Mouse (Mus musculus) megakaryocyte-erythroid progenitor cell, adult 5-6 weeks (primary cell): ENCODE data around the gene Aox3. TPM values are rescaled to one million over a fixed set of nuclear protein-coding genes. Genes with fewer than 3 reads are reported as not detected.

ENCODE experiments used
- ATAC-seq: replicated peaks from 2 replicates; pipeline ENCODE4 v1.8.0; 2016; ENCODE audit warnings: mild to moderate bottlenecking, inconsistent platforms; ENCODE audit not compliant: severe bottlenecking, poor library complexity, low FRiP score, low TSS enrichment
- total RNA-seq, 2 experiments: library from RNA; stranded (forward) in 1 of 2; stranded (reverse) in 1 of 2; fragments of 200-1000, 215-1000 nt in 1 of 2; fragments of >200 nt in 1 of 2; fragmentation: Nextera tagmentation in 1 of 2; gene quantifications; 2 replicates each; pipeline ENCODE4 v1.2.3; 2014 to 2017

Gene Aox3
- total RNA-seq, 2 experiments from 2014 or later = not detected

DNA sequence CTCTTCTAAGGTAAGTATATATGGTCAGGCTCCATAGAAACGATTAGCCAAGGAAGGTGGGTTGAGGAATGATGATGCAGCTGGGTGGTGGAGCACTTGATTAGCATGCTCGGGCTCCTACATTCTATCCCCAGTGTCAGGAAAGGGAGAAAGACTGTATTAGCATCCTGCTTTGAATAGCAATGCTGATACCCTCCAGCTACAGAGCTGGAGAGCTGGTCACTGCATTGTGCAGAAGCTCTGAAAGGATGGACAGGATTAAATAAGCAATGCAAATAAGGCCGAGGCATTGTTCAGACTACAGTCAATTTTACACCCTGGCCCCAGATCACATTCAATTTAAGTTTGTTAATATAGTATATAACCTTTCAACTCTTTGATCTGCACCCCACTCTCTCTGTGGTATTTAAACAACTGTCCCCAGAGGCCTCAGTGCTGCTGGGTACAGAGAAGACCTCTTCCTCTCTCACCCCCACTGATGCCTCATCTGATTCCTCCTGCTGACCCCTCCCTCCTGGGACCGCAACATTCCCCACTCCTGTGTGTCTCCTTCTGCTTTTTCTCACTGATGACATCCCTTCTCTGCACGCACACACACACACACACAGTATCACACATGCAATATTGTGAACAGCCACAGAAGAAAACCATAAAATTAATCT is 75.7 kb downstream of the Aox3 start:
- no peak for ATAC-seq

DNA sequence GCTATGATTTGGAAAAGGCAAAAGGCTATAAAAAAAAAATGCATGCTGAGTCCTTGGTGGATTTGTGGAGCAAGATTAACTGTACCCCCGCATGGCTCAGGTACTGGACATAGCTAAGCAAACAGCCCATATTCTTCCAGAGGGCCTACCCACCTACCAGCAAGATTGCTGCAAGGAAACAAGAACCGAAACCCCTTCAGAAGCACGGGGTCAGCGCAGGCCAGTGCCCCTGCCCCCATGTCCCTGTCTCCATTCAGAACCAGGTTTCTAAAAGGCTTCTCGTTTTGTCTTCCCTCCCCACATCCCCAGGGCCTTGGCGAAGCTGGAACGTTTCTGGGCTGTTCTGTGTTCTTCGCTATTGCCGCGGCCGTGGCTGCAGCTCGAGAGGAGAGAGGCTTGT is 81.4 kb downstream of the Aox3 start:
- ATAC-seq = no peak

DNA sequence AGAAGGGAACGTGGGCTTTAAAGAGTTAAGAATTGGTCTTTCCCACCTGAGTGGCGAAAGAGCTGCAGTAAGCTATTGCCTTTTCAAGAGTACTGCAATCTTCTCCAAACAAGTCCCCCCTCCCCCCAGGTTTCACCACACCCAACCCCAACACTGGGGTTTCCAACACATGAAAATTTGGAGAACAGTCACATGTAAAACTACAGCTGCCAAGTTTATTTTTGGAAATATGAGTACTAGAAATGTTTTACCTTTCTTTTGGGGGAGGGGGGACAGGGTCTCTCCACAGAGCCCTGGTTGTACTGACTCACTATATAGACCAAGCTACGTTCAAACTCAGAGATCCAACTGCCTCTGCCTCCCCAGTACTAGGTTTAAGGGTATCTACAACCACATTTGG is 82.1 kb downstream of the Aox3 start:
- no peak for ATAC-seq

- peak; percentile 91 for ATAC-seq
Measured at GRCm38 (mm10) chr1:58195541-58195940, 82.6 kb downstream of the Aox3 start.

DNA sequence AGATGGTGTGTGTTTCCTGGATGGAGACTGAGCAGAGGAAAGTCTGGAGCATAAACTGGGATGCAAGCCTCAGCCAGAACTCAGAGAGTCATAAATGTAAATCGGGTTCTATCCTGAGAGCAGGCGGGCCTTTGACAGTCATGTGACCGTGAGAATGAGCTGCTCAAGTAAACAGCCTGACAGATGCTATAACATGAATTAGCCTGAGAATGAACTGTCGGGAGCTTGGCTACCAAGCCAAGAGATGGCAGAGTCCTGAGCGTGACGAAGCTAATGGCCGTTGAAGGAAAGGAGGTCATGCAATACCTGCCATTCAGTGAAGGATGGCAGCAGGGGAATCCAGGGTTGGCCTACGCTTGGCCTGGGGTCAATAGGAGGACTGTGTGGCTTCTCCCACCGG is 84.1 kb downstream of the Aox3 start:
- ATAC-seq = no peak

GRCm38 (mm10) chr1:58198386-58198785 is 85.5 kb downstream of the Aox3 start:
- peak; percentile 53; the same call in 1 of the 2 replicates for ATAC-seq

GRCm38 (mm10) chr1:58210203-58210602 is 97.3 kb downstream of the Aox3 start, which contains the start of gene Aox4:
Aox4 (plus strand) TSS chr1:58210397.
- peak; percentile 82 for ATAC-seq

DNA sequence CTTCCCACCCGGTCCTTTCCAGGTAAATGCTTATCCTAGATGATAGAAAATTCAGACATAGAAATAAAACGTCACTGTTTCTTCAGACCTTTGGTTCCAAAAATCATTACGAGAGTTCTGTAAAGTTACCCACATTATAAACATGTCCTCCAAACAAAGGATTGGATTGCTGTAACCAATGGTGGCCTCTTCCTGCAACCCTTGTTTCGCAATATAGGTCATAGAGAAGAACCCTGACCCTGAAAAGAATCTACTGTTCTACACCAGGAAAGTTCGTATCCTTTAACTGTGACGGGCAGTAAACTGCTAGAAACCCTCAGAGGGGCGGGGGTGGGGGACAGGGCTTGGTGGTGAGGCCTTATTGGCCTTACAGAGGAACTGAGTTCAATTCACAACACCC is 99.9 kb downstream of the Aox3 start:
- ATAC-seq = no peak

DNA sequence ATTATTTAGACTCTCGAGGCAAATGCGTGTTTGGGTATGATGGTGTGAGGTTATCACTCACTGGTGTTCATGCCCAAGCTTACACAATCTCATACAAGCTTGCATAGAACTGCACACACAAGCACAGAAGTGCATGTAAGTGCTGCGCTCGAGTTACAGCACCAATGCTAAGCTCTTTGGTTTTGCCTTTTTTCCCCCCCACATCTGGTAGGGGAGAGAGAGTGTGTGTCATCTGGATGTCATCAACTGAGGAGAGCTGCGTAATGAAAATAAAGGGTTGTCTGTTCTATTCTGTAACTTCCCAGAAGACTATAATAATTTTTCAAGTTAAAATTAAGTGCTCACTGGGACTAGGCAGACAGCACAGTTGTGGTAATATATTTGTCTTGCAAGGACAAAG is 100.9 kb downstream of the Aox3 start:
- no peak for ATAC-seq

DNA sequence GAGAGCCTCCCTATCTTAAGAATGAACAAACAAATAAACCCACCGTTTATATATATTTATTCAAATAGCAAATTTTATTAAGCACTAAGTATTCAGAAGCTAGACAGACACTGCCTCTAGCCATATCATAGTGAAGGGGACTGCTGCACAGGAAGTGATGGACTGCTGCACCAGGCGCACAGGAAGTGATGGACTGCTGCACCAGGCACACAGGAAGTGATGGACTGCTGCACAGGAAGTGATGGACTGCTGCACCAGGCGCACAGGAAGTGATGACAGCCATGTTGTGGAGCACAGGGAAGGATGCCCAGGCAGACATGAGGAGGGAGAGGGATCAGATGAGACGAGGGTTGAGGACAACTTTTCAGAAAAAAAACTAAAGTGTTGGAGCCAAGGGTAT is 102.4 kb downstream of the Aox3 start:
- no peak for ATAC-seq

DNA sequence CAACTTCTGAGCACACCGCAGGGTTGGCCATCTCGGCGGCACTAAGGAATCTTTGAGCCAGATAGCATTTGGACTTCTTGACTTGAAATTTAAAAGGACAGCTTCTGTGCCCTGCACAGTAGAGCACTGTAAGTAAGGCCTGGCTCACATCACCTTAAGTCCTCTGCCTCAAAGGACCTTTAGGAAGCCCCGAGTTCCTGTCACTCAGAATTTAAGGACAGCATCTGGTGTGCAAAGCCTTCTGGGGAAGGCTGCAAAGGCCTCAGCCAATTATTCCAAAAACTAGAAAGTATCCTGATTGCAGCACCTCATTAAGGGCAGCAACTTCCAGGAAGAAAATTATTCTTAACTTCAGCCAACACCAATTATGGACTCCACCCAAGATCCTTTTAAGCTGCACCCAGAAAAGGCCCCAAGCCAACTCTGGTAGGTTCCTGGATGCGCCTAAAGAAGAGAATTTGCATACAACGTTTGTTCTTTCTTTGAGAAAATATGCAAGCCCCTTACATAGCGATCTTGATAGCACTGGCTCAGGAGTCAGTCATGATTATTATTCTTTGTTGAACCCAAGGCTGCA is 103.1 kb downstream of the Aox3 start:
- ATAC-seq = no peak

GRCm38 (mm10) chr1:58221070-58221469 is 108.1 kb downstream of the Aox3 start:
- ATAC-seq = no peak

DNA sequence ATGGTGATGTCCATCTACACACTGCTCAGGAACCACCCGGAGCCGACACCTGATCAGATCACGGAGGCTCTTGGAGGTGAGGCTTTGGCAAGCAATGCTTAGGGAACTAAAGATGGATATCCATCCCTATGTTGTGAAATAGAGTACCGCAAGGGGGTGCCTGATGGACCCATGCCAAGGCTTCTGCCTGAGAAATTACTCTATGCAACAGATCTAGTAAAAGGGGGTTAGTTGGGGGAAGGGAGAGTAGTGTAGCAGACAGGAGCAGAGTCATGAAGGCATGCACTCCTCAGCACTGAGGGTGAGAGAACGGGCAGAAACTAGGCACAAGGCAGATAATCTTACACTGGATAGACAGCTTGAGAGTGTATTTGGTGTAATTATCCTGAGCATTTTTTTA is 108.9 kb downstream of the Aox3 start:
- no peak for ATAC-seq

- no peak for ATAC-seq
Measured at GRCm38 (mm10) chr1:58228086-58228485, 115.2 kb downstream of the Aox3 start.

DNA sequence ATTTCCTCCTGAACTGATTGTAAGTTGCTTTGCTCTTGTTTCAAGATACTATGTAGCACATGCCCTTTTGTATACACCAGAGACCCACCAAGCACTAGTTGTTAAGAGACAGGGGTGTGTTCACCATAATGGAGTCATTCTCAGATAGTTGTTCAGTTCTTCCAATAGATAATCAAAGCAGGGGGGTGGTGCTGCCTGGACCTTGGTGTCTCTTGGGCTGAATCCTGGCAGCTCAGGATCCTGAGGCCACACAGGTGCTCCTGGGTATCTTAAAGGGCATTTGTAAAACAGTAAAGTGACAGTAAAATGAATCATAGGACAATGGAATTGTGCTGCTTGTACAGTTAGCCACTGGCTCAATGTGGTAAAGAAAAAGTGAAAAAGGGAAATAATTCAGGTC is 116.0 kb downstream of the Aox3 start:
- ATAC-seq = no peak

GRCm38 (mm10) chr1:58229774-58230173 is 116.8 kb downstream of the Aox3 start:
- ATAC-seq = no peak

GRCm38 (mm10) chr1:58230542-58230941 is 117.6 kb downstream of the Aox3 start:
- no peak for ATAC-seq

GRCm38 (mm10) chr1:58235405-58235804 is 122.5 kb downstream of the Aox3 start:
- no peak for ATAC-seq

DNA sequence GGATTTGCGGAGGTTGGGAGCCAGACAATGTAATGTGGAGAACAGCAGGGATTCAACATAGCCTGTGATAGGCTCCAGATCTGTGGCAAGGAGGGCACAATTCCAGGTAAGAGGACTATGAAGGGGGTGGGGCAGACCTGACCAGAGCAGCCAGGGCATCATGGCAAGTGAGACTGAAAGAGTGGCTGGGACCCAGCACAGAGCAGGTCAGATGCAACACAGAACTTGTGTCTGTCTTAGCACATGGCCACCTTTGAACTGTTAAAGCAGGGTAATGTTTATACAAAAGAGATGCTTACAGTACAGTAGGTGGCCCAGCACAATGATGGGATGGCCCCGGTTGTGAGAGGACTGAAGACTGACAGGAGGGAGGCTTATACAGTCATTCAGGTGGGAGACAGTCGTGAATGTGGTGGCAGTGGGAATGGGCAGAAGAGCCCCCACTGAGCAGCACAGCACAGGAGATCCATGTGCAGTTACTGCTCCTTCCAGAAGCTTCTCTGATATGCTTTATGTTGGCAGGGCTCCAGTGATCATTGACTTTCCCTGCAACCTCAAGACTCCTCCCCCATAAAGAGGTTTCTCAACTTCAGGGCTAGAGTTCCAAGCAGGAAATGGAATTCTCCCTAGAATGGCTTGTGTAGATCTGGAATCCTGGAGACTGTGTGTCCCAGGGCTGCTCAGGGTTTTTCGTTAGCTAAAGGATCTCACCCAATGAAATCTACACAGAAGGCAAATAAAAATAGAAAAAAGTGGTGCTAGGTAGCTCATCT is 124.8 kb downstream of the Aox3 start:
- ATAC-seq = peak; percentile 29; the same call in 1 of the 2 replicates

- peak; percentile 90 for ATAC-seq
Measured at GRCm38 (mm10) chr1:58238440-58238839, 125.5 kb downstream of the Aox3 start.

- ATAC-seq = peak; percentile 22; the same call in 1 of the 2 replicates
Measured at GRCm38 (mm10) chr1:58238961-58239360, 126.0 kb downstream of the Aox3 start.
